8 mouse cellular contexts compared by ENCODE assay signal in the genomic region with DNA sequence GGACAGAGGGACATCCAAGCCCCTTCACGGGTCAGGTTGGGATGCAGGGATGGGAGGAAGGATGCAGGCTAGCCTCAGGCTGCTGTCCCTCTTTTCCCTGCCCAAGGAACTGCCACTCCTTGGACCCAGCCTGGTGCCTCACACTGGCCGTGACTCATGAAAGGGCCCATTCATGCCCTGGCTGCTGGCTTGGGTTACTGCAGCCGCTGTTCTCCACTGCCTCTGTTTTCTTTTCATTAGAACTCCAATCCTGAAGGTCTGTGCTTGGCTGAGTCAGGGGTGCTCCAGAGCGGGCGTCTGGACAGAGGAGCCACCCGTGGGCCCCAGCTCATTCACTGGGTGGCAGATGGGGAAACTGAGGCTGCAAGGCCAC. TPM values are rescaled to one million over a fixed set of nuclear protein-coding genes. Genes with fewer than 3 reads are reported as not detected.
DNase-seq lines count a peak whose midpoint lies in the region.

No protein-coding gene starts in this region.

- peaks cover 52% of the 10 kb centered on the region for H3K27me3 ChIP-seq in heart, embryonic 10.5 days (ENCODE audit: insufficient read depth, poor library complexity, severe bottlenecking)
- H3K27me3 ChIP-seq in embryonic facial prominence, embryonic 10.5 days (replicated peaks; ENCODE audit: low read depth, poor library complexity, severe bottlenecking), result peaks cover 40% of the 10 kb centered on the region

- H3K36me3 ChIP-seq in heart, embryonic 10.5 days, result no peaks in the 10 kb centered on the region
- no peaks in the 10 kb centered on the region for H3K36me3 ChIP-seq in embryonic facial prominence, embryonic 10.5 days (replicated peaks)

- H3K27ac ChIP-seq in heart, embryonic 10.5 days, result 0 out of 2 replicates have a peak overlapping the region, but pooled peaks have one; percentile 3
- no peak overlapping the region for H3K27ac ChIP-seq in embryonic facial prominence, embryonic 10.5 days (replicated peaks)

- WGBS in heart, embryonic 10.5 days, result 67% methylated on average over 6 of the region's 6 CpGs
- WGBS in embryonic facial prominence, embryonic 10.5 days, result 20% methylated on average over 6 of the region's 6 CpGs

- no peak for DNase-seq in heart, embryonic 10.5 days (ENCODE audit: low spot score)
- DNase-seq in heart, adult 8-10 months (ENCODE audit: low spot score), result no peak
- peak; percentile 84 for DNase-seq in 3134 (ENCODE audit: extremely low read depth, insufficient read length, low spot score)
- DNase-seq in embryonic facial prominence, embryonic 10.5 days (ENCODE audit: low spot score), result peak; percentile 44
- peak; percentile 50 to 60 for DNase-seq in layer of hippocampus, postnatal 14 days (ENCODE audit: low spot score in 2 of 2)
- no peak for DNase-seq in gastrocnemius, postnatal 4 days (ENCODE audit: low spot score in 2 of 2)
- no peak for DNase-seq in thymus, postnatal 14 days
- DNase-seq in lung, adult 18-20 months, result no peak

- H3K9me3 ChIP-seq in heart, embryonic 10.5 days, result no peaks in the 10 kb centered on the region
- no peaks in the 10 kb centered on the region for H3K9me3 ChIP-seq in embryonic facial prominence, embryonic 10.5 days

- peaks cover 29% of the 10 kb centered on the region for H3K4me1 ChIP-seq in heart, embryonic 10.5 days
- H3K4me1 ChIP-seq in embryonic facial prominence, embryonic 10.5 days, result peaks cover 33% of the 10 kb centered on the region

- H3K4me3 ChIP-seq in heart, embryonic 10.5 days, result no peak overlapping the region
- no peak overlapping the region for H3K4me3 ChIP-seq in embryonic facial prominence, embryonic 10.5 days

RNA-seq across cellular contexts. Expression of a gene that starts 57.3 kb away (rescaled TPM):
- 5.7 and 12.8 TPM in 2 replicates for polyA plus RNA-seq in heart, embryonic 10.5 days (2016; fragmentation: Nextera tagmentation; extraction: Ambion mirVana)
- total RNA-seq in heart, adult 8-10 months (2022), result 10 to 100 TPM; 18.1 to 23.2 (median 21.3) TPM
- polyA plus RNA-seq in embryonic facial prominence, embryonic 10.5 days (2016; fragmentation: Nextera tagmentation; extraction: Ambion mirVana), result 1.5 and 2.0 TPM in 2 replicates
- 10 to 100 TPM; 28.3 to 31.7 TPM for total RNA-seq in layer of hippocampus, postnatal 14 days (2021)
- 10 to 100 TPM; 10.6 to 13.6 TPM for total RNA-seq in gastrocnemius, postnatal 4 days (2021)

Comparison
In these comparisons a context has a peak if more than half of its experiments do, and no peak if none do; other contexts are left out.
1. DNase-seq: peak in 3134 (single experiment), embryonic facial prominence, embryonic 10.5 days (single experiment) and layer of hippocampus, postnatal 14 days (2 of 2); none in heart, embryonic 10.5 days (single experiment), heart, adult 8-10 months (single experiment), gastrocnemius, postnatal 4 days (0 of 2), thymus, postnatal 14 days (single experiment) and lung, adult 18-20 months (0 of 2).